Mouse (Mus musculus): ENCODE measurements around the gene Ssh2. TPM values are rescaled to one million over a fixed set of nuclear protein-coding genes. Genes with fewer than 3 reads are reported as not detected.
A peak's percentile ranks its signal among the peaks of the same experiment; 100 is the strongest.

Gene Ssh2
- polyA plus RNA-seq, 1 experiment from 2014 or later = 8.1 TPM

DNA sequence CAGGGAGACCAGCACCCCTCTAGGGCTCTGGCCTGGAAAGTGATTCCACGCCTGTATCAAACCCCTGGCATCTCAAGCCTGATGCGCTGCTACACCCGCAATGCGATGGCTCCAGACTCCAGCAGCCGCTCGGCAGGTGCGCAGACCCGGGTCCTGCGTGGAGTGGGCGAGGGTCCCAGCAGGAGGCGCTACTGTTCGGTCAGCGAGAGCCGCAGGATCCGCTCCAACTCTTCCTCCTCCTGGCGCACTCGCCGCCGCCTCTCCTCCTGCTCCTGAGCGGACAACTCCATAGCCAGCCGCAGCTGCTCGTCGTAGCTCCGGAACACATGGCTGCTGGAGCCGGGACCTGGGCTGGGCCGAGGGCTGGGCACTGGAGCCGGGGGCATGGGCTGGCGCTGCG is 255.3 kb downstream of the Ssh2 start:
- ATAC-seq (replicated peaks; ENCODE audit: low FRiP score) = no peak
- Histone ChIP-seq H3K27me3 (peaks cover 30% of the 10 kb centered on the region), H3K9me3 (replicated peaks) (no peaks in the 10 kb centered on the region), H3K4me2 (no peak overlapping the region), H3K4me1 (peaks cover 14% of the 10 kb centered on the region), H3K9ac (no peak overlapping the region), H3K4me3 (replicated peaks) (no peak overlapping the region), H3K36me3 (peaks cover 45% of the 10 kb centered on the region), H3K27ac (no peak overlapping the region)
- 68% methylated on average over 27 of the region's 29 CpGs for WGBS

- Histone ChIP-seq H3K9me3 (replicated peaks) (no peaks in the 10 kb centered on the region), H3K36me3 (peaks cover 45% of the 10 kb centered on the region), H3K4me2 (no peak overlapping the region), H3K4me3 (replicated peaks) (no peak overlapping the region), H3K27me3 (peaks cover 16% of the 10 kb centered on the region), H3K27ac (no peak overlapping the region), H3K4me1 (peaks cover 6% of the 10 kb centered on the region), H3K9ac (no peak overlapping the region)
- ATAC-seq (replicated peaks; ENCODE audit: low FRiP score) = no peak
- 89% methylated on average over 16 of the region's 16 CpGs for WGBS
Measured at GRCm38 (mm10) chr11:77472775-77473174, 256.7 kb downstream of the Ssh2 start.

GRCm38 (mm10) chr11:77476216-77476615 is 260.1 kb downstream of the Ssh2 start:
- Histone ChIP-seq H3K9me3 (replicated peaks) (no peaks in the 10 kb centered on the region), H3K4me1 (0 out of 2 replicates have a peak, but pooled peaks cover 4% of the 10 kb centered on the region), H3K27me3 (no peaks in the 10 kb centered on the region), H3K4me3 (replicated peaks) (no peak overlapping the region), H3K4me2 (no peak overlapping the region), H3K27ac (0 out of 2 replicates have a peak overlapping the region, but pooled peaks have one; percentile 32), H3K9ac (no peak overlapping the region), H3K36me3 (peaks cover 34% of the 10 kb centered on the region)
- 92% methylated on average over 14 of the region's 14 CpGs for WGBS
- no peak for ATAC-seq (replicated peaks; ENCODE audit: low FRiP score)

DNA sequence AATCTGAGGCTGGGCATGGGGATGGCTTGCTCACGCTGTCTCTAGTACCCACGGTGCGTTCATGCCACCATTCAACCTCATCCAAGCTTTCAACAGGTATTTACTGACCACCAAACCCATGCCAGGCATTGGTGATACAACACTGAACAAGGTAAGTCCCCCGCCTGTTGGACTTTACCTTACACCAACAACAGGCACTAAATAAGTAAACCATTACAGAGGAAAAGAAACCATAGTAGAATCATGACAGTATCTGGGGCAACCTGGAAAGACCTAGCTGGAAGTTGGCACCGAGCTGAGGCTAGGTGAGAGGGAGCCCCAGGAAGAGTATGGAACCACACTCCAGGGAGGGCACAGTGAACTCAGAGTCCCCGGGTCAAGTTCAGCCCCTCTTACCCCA is 260.8 kb downstream of the Ssh2 start:
- 0 out of 2 replicates have a peak, but pooled peaks have one; percentile 38 for ATAC-seq (replicated peaks; ENCODE audit: low FRiP score)
- WGBS = 89% methylated on average over 6 of the region's 6 CpGs

DNA sequence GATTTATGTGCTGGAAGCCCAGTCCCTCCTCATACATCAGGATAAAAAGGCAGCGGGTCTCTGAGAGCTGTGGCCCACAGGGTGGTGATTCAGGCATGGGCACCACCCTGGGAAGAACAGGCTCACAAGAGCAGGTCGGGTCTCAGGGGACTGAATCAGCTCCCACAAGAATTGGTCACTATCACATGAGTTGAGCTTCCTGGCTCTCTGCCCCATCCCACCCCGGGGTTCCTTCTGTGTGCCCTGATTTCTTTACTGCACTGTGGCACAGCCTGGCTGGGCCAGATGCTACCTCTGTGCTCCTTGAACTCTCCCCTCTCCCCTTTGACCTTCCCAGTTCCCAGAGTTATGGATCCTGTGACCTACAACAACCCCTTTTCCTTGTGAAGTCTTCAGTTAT is 267.0 kb downstream of the Ssh2 start:
- H3K9ac ChIP-seq = no peak overlapping the region
- no peak overlapping the region for H3K27ac ChIP-seq
- no peaks in the 10 kb centered on the region for H3K9me3 ChIP-seq (replicated peaks)
- no peak overlapping the region for H3K4me2 ChIP-seq
- no peak overlapping the region for H3K4me3 ChIP-seq (replicated peaks)
- no peak for ATAC-seq (replicated peaks; ENCODE audit: low FRiP score)
- H3K36me3 ChIP-seq = no peaks in the 10 kb centered on the region
- WGBS = 71% methylated on average over 3 of the region's 3 CpGs
- H3K4me1 ChIP-seq = peaks cover 39% of the 10 kb centered on the region
- no peaks in the 10 kb centered on the region for H3K27me3 ChIP-seq

More for the DNA sequence above, 260.8 kb downstream of the Ssh2 start:
- no peaks in the 10 kb centered on the region for H3K9me3 ChIP-seq (replicated peaks)
- H3K36me3 ChIP-seq = peaks cover 28% of the 10 kb centered on the region
- H3K4me2 ChIP-seq = no peak overlapping the region
- no peaks in the 10 kb centered on the region for H3K27me3 ChIP-seq
- H3K9ac ChIP-seq = no peak overlapping the region
- 0 out of 2 replicates have a peak overlapping the region, but pooled peaks have one; percentile 32 for H3K27ac ChIP-seq
- H3K4me3 ChIP-seq (replicated peaks) = no peak overlapping the region
- H3K4me1 ChIP-seq = 0 out of 2 replicates have a peak, but pooled peaks cover 4% of the 10 kb centered on the region

DNA sequence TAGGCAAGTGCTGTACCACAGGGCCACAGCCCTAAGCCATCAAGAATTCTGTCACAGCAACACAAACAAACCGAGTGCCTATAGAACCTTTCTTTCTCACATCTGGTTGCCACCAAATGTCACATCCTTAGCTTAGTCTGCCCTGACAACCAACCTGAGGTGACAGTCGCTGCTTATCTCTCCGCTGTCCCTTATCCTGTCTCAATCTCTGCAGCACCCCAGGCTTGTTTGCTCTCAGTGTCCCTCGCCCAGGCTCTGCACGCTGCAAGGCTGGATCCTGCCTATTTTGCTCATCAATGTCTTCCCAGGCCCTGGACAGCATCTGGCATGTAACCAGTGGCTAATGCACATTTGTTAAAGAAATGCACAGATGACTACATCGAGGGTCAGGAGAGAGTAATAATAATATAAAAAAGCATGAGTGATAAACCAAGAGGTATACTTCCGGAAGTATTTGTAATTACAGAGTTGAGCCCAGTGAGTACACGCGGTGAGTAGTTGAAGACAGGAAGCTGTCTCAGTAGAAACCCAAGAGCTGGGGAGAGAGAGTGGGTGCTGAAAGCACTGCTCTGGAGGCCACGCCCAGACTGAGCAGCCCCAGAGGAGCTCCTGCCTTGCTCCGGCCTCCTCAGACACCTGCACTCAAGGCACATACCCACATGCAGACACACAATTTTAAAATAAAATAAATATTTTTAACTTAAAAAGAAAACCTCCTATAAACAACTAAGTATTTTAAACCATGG is 267.6 kb downstream of the Ssh2 start:
- Histone ChIP-seq H3K9me3 (replicated peaks) (no peaks in the 10 kb centered on the region), H3K4me3 (replicated peaks) (no peak overlapping the region), H3K9ac (no peak overlapping the region), H3K4me2 (no peak overlapping the region), H3K36me3 (no peaks in the 10 kb centered on the region), H3K4me1 (peaks cover 46% of the 10 kb centered on the region), H3K27ac (no peak overlapping the region), H3K27me3 (no peaks in the 10 kb centered on the region)
- ATAC-seq (replicated peaks; ENCODE audit: low FRiP score) = no peak
- WGBS = 62% methylated on average over 11 of the region's 11 CpGs

- 43% methylated on average over 6 of the region's 6 CpGs for WGBS
- no peak overlapping the region for H3K9ac ChIP-seq
Measured at GRCm38 (mm10) chr11:77485229-77485628, 269.1 kb downstream of the Ssh2 start.

GRCm38 (mm10) chr11:77486798-77487197 is 270.7 kb downstream of the Ssh2 start:
- Histone ChIP-seq H3K27ac (no peak overlapping the region), H3K4me3 (replicated peaks) (no peak overlapping the region), H3K36me3 (no peaks in the 10 kb centered on the region), H3K4me2 (0 out of 2 replicates have a peak overlapping the region, but pooled peaks have one; percentile 13), H3K9ac (no peak overlapping the region), H3K4me1 (peaks cover 71% of the 10 kb centered on the region), H3K9me3 (replicated peaks) (no peaks in the 10 kb centered on the region), H3K27me3 (no peaks in the 10 kb centered on the region)
- WGBS = 70% methylated on average over 5 of the region's 5 CpGs
- no peak for ATAC-seq (replicated peaks; ENCODE audit: low FRiP score)

More at GRCm38 (mm10) chr11:77485229-77485628, 269.1 kb downstream of the Ssh2 start:
- no peak overlapping the region for H3K4me2 ChIP-seq
- no peaks in the 10 kb centered on the region for H3K36me3 ChIP-seq
- peaks cover 56% of the 10 kb centered on the region for H3K4me1 ChIP-seq
- H3K27me3 ChIP-seq = no peaks in the 10 kb centered on the region
- H3K27ac ChIP-seq = no peak overlapping the region
- no peaks in the 10 kb centered on the region for H3K9me3 ChIP-seq (replicated peaks)
- no peak for ATAC-seq (replicated peaks; ENCODE audit: low FRiP score)
- no peak overlapping the region for H3K4me3 ChIP-seq (replicated peaks)

GRCm38 (mm10) chr11:77488771-77489581 is 272.9 kb downstream of the Ssh2 start:
- Histone ChIP-seq H3K27ac (no peak overlapping the region), H3K9ac (peak overlapping the region; percentile 89), H3K4me2 (peak overlapping the region; percentile 99), H3K36me3 (no peaks in the 10 kb centered on the region), H3K27me3 (no peaks in the 10 kb centered on the region), H3K4me3 (replicated peaks) (peak overlapping the region; percentile 89), H3K9me3 (replicated peaks) (no peaks in the 10 kb centered on the region), H3K4me1 (peaks cover 74% of the 10 kb centered on the region)
- ATAC-seq (replicated peaks; ENCODE audit: low FRiP score) = no peak
- 2% methylated on average over 55 of the region's 55 CpGs for WGBS

GRCm38 (mm10) chr11:77489591-77490235 is 273.6 kb downstream of the Ssh2 start, which contains the start of gene Ankrd13b:
Gene Ankrd13b (minus strand): TSS chr11:77489678.
- peak within 1 kb of the TSS; percentile 99 for H3K4me2 ChIP-seq
- no peaks in the 10 kb centered on the region for H3K36me3 ChIP-seq
- H3K27me3 ChIP-seq = no peaks in the 10 kb centered on the region
- peak within 1 kb of the TSS; percentile 98 for H3K4me3 ChIP-seq (replicated peaks)
- no peaks in the 10 kb centered on the region for H3K9me3 ChIP-seq (replicated peaks)
- H3K4me1 ChIP-seq = peaks cover 82% of the 10 kb centered on the region
- peak; percentile 47 for ATAC-seq (replicated peaks; ENCODE audit: low FRiP score)
- under 1% methylated on average over 66 of the region's 87 CpGs for WGBS
- H3K27ac ChIP-seq = peak within 1 kb of the TSS; percentile 68; the same call in 1 of the 2 replicates
- H3K9ac ChIP-seq = peak within 1 kb of the TSS; percentile 89

DNA sequence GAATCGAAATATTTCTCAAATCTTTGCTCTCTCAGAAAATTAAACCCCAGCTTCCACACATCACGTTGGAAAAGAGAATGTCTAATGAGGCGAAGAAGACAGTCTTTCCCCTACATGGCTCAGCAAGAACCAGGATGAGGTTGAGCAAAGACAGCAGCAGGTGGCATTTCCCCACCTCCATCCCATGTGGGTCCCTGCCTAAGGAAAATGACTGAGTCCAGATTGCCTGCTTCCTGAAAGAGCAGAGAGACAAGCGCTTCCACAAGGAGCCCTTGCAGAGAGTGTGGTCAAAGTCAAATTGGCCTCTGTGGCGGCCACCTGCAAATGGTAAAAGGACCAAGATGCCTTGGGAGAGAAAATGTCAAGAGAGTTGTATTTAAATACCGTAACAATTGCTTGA is 274.4 kb downstream of the Ssh2 start:
- 64% methylated on average over 6 of the region's 6 CpGs for WGBS
- H3K27me3 ChIP-seq = no peaks in the 10 kb centered on the region
- peaks cover 83% of the 10 kb centered on the region for H3K4me1 ChIP-seq
- H3K9me3 ChIP-seq (replicated peaks) = no peaks in the 10 kb centered on the region
- peak overlapping the region; percentile 98 for H3K4me3 ChIP-seq (replicated peaks)
- H3K4me2 ChIP-seq = peak overlapping the region; percentile 99
- no peak for ATAC-seq (replicated peaks; ENCODE audit: low FRiP score)
- H3K36me3 ChIP-seq = no peaks in the 10 kb centered on the region
- peak overlapping the region; percentile 94; the same call in 1 of the 2 replicates for H3K27ac ChIP-seq
- H3K9ac ChIP-seq = no peak overlapping the region

Measured in kidney, embryonic 15.5 days (tissue).